Mouse (Mus musculus): ENCODE data around the gene Brinp1. TPM values are rescaled to one million over a fixed set of nuclear protein-coding genes. Genes with fewer than 3 reads are reported as not detected.

Gene Brinp1
- polyA plus RNA-seq, 1 experiment from 2014 or later, result 1.8 TPM

DNA sequence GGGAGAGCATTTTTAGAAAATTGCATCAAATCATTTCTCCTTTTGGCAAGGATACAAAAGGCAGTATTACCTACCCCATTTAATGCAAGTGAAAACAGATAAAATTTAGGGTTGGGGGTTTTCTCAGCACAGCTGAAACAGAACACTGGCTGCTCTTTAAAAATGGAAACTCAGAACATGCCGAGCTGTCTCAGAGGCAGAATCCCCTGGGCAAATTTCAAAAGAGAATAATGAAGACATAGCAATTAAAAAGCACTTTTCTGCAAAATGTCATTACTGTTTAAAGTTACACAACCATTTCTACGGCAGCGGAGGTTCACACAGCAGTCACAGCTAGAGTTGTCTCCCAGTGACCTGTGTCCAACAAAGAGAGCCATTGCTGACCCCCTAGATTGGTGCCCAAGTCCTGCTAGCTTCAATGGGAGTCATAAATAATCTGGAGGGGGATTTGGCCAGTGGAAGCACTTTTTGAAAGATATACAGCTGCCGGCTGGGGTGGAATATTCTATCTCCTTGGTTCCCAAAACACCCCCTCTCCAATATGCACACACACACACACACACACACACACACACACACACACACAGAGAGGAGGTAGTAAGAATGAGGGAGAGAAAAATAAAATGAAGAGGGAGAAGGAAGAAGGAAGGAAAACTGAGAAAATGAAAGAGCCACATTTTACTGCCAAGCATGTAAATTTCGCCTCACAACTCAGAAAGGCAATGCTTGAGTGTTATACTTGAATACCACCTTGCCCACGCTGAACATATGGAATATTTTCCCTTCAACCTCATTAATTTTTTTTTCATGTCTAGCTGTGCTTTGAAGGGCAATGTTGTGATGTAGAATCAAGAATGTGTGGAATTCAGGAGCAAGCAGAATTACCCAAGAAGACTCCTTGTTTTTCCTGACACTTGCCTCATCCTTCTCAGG is 152.0 kb downstream of the Brinp1 start:
- 49% methylated on average over 6 of the region's 6 CpGs for WGBS
- Histone ChIP-seq H3K9ac (ENCODE audit: low read depth, low read length) (no peak overlapping the region), H3K27me3 (ENCODE audit: insufficient read depth, low read length) (no peaks in the 10 kb centered on the region), H3K9me3 (replicated peaks; ENCODE audit: low read length) (no peaks in the 10 kb centered on the region), H3K4me2 (ENCODE audit: low read length) (no peak overlapping the region), H3K36me3 (ENCODE audit: insufficient read depth, low read length) (no peaks in the 10 kb centered on the region), H3K4me1 (replicated peaks; ENCODE audit: insufficient read depth, low read length) (no peaks in the 10 kb centered on the region), H3K4me3 (replicated peaks; ENCODE audit: low read depth, low read length) (no peak overlapping the region), H3K27ac (no peak overlapping the region)
- TF ChIP-seq CTCF (IDR thresholded peaks at IDR 0.05; ENCODE audit: low read depth), result no peak
- ATAC-seq (replicated peaks; ENCODE audit: low FRiP score, low read depth), result no peak
- DNase-seq (ENCODE audit: low spot score), result no peak

GRCm38 (mm10) chr4:68790003-68790402 is 164.2 kb downstream of the Brinp1 start:
- DNase-seq (ENCODE audit: low spot score) (no peak), ATAC-seq (replicated peaks; ENCODE audit: low FRiP score, low read depth) (no peak)
- Histone ChIP-seq H3K9ac (ENCODE audit: low read depth, low read length) (no peak overlapping the region), H3K27me3 (ENCODE audit: insufficient read depth, low read length) (no peaks in the 10 kb centered on the region), H3K4me2 (ENCODE audit: low read length) (no peak overlapping the region), H3K27ac (no peak overlapping the region), H3K4me3 (replicated peaks; ENCODE audit: low read depth, low read length) (no peak overlapping the region), H3K4me1 (replicated peaks; ENCODE audit: insufficient read depth, low read length) (no peaks in the 10 kb centered on the region), H3K36me3 (ENCODE audit: insufficient read depth, low read length) (no peaks in the 10 kb centered on the region), H3K9me3 (replicated peaks; ENCODE audit: low read length) (no peaks in the 10 kb centered on the region)
- no peak for TF ChIP-seq CTCF (IDR thresholded peaks at IDR 0.05; ENCODE audit: low read depth)
- 74% methylated on average over 5 of the region's 5 CpGs for WGBS

- Histone ChIP-seq H3K27ac (no peak overlapping the region), H3K4me1 (replicated peaks; ENCODE audit: insufficient read depth, low read length) (no peaks in the 10 kb centered on the region), H3K4me3 (replicated peaks; ENCODE audit: low read depth, low read length) (no peak overlapping the region), H3K27me3 (ENCODE audit: insufficient read depth, low read length) (no peaks in the 10 kb centered on the region), H3K9me3 (replicated peaks; ENCODE audit: low read length) (no peaks in the 10 kb centered on the region), H3K36me3 (ENCODE audit: insufficient read depth, low read length) (no peaks in the 10 kb centered on the region), H3K4me2 (ENCODE audit: low read length) (no peak overlapping the region), H3K9ac (ENCODE audit: low read depth, low read length) (no peak overlapping the region)
- WGBS, result 40% methylated on average over 4 of the region's 4 CpGs
- no peak for ATAC-seq (replicated peaks; ENCODE audit: low FRiP score, low read depth)
- DNase-seq (ENCODE audit: low spot score), result no peak
- TF ChIP-seq CTCF (IDR thresholded peaks at IDR 0.05; ENCODE audit: low read depth), result no peak
These were observed 165.7 kb downstream of the Brinp1 start for GRCm38 (mm10) chr4:68788477-68788999.

DNA sequence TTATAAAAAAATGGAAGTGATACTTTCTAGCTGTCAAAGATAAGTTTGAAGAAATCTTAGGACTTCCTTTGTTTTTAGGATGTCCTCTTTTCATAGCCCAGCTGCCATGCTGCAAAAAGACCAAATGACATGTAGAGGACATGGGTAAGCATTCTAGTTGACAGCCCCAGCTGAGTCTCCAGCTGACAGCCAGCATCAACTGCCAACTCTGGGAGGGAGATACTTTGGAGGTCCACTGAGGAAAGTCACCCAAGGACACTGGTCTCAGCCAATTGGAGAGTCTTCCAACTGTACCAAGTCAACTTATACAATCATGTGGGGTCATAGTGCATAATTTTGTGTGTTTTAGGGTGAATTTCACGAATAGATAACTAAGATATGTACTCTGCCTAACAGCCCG is 166.6 kb downstream of the Brinp1 start:
- Histone ChIP-seq H3K4me3 (replicated peaks; ENCODE audit: low read depth, low read length) (no peak overlapping the region), H3K36me3 (ENCODE audit: insufficient read depth, low read length) (no peaks in the 10 kb centered on the region), H3K4me1 (replicated peaks; ENCODE audit: insufficient read depth, low read length) (no peaks in the 10 kb centered on the region), H3K9me3 (replicated peaks; ENCODE audit: low read length) (no peaks in the 10 kb centered on the region), H3K4me2 (ENCODE audit: low read length) (no peak overlapping the region), H3K27me3 (ENCODE audit: insufficient read depth, low read length) (no peaks in the 10 kb centered on the region), H3K9ac (ENCODE audit: low read depth, low read length) (no peak overlapping the region), H3K27ac (no peak overlapping the region)
- 71% methylated on average over 2 of the region's 2 CpGs for WGBS
- DNase-seq (ENCODE audit: low spot score) (no peak), ATAC-seq (replicated peaks; ENCODE audit: low FRiP score, low read depth) (no peak)
- no peak for TF ChIP-seq CTCF (IDR thresholded peaks at IDR 0.05; ENCODE audit: low read depth)

GRCm38 (mm10) chr4:68768256-68768655 is 185.9 kb downstream of the Brinp1 start:
- no peak for TF ChIP-seq CTCF (IDR thresholded peaks at IDR 0.05; ENCODE audit: low read depth)
- no peak for DNase-seq (ENCODE audit: low spot score)
- no peaks in the 10 kb centered on the region for H3K27me3 ChIP-seq (ENCODE audit: insufficient read depth, low read length)
- no peak overlapping the region for H3K4me3 ChIP-seq (replicated peaks; ENCODE audit: low read depth, low read length)
- no peaks in the 10 kb centered on the region for H3K36me3 ChIP-seq (ENCODE audit: insufficient read depth, low read length)
- no peak overlapping the region for H3K4me2 ChIP-seq (ENCODE audit: low read length)
- no peak for ATAC-seq (replicated peaks; ENCODE audit: low FRiP score, low read depth)
- H3K27ac ChIP-seq, result no peak overlapping the region
- 58% methylated on average over 5 of the region's 5 CpGs for WGBS
- no peaks in the 10 kb centered on the region for H3K4me1 ChIP-seq (replicated peaks; ENCODE audit: insufficient read depth, low read length)
- no peak overlapping the region for H3K9ac ChIP-seq (ENCODE audit: low read depth, low read length)
- no peaks in the 10 kb centered on the region for H3K9me3 ChIP-seq (replicated peaks; ENCODE audit: low read length)

DNA sequence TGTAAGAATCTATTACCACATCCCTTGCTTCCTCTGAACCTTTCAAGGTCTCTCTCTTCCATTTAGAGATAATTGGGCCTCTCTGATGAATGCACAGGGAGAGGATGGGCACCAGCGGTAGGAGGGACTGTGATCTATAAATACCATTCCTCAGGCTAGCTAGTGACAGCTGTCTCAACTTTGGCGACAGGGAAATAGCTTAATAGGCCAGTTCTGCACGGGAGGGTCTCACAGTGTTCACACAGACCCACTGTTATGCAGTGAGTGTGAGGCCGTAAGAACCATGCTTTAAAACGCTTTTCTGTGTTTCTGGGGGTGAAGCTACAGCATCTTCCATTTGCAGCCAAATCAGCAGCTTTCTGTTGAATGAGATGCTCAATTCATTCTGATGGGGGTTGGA is 186.8 kb downstream of the Brinp1 start:
- Histone ChIP-seq H3K4me3 (replicated peaks; ENCODE audit: low read depth, low read length) (no peak overlapping the region), H3K9ac (ENCODE audit: low read depth, low read length) (no peak overlapping the region), H3K27ac (no peak overlapping the region), H3K4me2 (ENCODE audit: low read length) (no peak overlapping the region), H3K9me3 (replicated peaks; ENCODE audit: low read length) (no peaks in the 10 kb centered on the region), H3K27me3 (ENCODE audit: insufficient read depth, low read length) (no peaks in the 10 kb centered on the region), H3K4me1 (replicated peaks; ENCODE audit: insufficient read depth, low read length) (no peaks in the 10 kb centered on the region), H3K36me3 (ENCODE audit: insufficient read depth, low read length) (no peaks in the 10 kb centered on the region)
- TF ChIP-seq CTCF (IDR thresholded peaks at IDR 0.05; ENCODE audit: low read depth), result no peak
- WGBS, result 65% methylated on average over 5 of the region's 5 CpGs
- no peak for ATAC-seq (replicated peaks; ENCODE audit: low FRiP score, low read depth)
- no peak for DNase-seq (ENCODE audit: low spot score)
